In the genomic region with DNA sequence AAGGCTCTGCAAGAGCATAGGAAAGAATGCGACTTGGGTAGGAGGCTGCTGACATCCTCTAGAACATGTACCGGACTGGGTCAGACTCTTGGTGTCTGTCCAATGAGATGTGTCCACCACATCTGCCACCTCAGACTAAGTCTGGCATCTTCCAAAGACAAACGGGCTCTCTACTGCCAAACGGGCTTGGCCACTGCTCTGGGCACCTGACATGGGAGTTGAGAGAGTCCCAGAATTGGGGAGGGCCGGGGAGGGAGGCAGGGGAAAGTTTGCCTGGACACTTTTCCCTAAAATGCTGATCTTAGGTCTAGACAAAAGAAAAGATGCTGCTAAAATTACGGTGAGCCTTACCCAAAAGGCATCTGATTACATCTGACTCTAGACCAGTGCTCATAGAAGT, we compare ENCODE assay signal across 15 mouse cellular contexts. TPM values are rescaled to one million over a fixed set of nuclear protein-coding genes. Genes with fewer than 3 reads are reported as not detected.
"Had no signal": no experiment of that assay in that cellular context is flagged by ENCODE, and none has a peak within 500 bp of the region (broad histone marks: within the 10 kb centered on the region; RNA-seq: fewer than 3 reads in every experiment).

No protein-coding gene starts in this region.

- H3K4me2 ChIP-seq: limb, embryonic 15.5 days; liver, embryonic 12.5 days; lung, embryonic 14.5 days; midbrain, embryonic 15.5 days had no signal

- H3K9ac ChIP-seq: limb, embryonic 15.5 days; liver, embryonic 12.5 days; lung, embryonic 14.5 days; midbrain, embryonic 15.5 days had no signal

- H3K9me3 ChIP-seq: limb, embryonic 15.5 days; liver, embryonic 12.5 days; midbrain, embryonic 10.5 days; midbrain, embryonic 15.5 days had no signal

- DNase-seq: kidney, adult 8-10 months; layer of hippocampus, adult 9-11 months; layer of hippocampus, postnatal 36 days; lung, postnatal 10 days; lung, postnatal 4 days; retina, postnatal 1 day; right cerebral cortex, postnatal 4 days; thymus, postnatal 36 days had no signal

- H3K27me3 ChIP-seq: limb, embryonic 15.5 days; liver, embryonic 12.5 days; midbrain, embryonic 15.5 days had no signal

- ATAC-seq: intestine, postnatal 0 days; liver, embryonic 12.5 days; midbrain, embryonic 15.5 days had no signal

- H3K36me3 ChIP-seq: limb, embryonic 15.5 days; liver, embryonic 12.5 days; midbrain, embryonic 15.5 days had no signal

- H3K27ac ChIP-seq: limb, embryonic 15.5 days; liver, embryonic 12.5 days; midbrain, embryonic 10.5 days; midbrain, embryonic 15.5 days had no signal

- H3K4me3 ChIP-seq: limb, embryonic 15.5 days; liver, embryonic 12.5 days; midbrain, embryonic 10.5 days; midbrain, embryonic 15.5 days had no signal

RNA-seq across cellular contexts. Expression of gene Zfp423, which starts 36.5 kb away (rescaled TPM):
- total RNA-seq: neutrophil, adult 5-6 weeks had no signal
